Mouse (Mus musculus) bone marrow, adult 2 months (tissue): ENCODE data around the gene Dytn.

ENCODE experiments used
- CTCF ChIP-seq: fragments of 200-500 bp; IDR thresholded peaks from 2 replicates; pipeline ENCODE4 v1.5.1; 2011; ENCODE audit warnings: low read length, control low read depth; ENCODE audit not compliant: control insufficient read depth, insufficient read depth
- POLR2A ChIP-seq: fragments of 200-500 bp; IDR thresholded peaks from 2 replicates; pipeline ENCODE4 v1.6.1; 2011; ENCODE audit warnings: low read depth, mild to moderate bottlenecking, control low read depth, low read length, borderline replicate concordance; ENCODE audit not compliant: control insufficient read depth

GRCm38 (mm10) chr1:63708876-63709275, 22.1 kb upstream of the Dytn start:
- TF ChIP-seq POLR2A (no peak), CTCF (no peak)
